Mouse (Mus musculus) heart, embryonic 14.5 days (tissue): ENCODE data around the gene Tmem45a2. TPM values are rescaled to one million over a fixed set of nuclear protein-coding genes. Genes with fewer than 3 reads are reported as not detected.

ENCODE experiments used
- ATAC-seq: fragments of 200-750 bp; cut with Nextera tagmentation; 2 replicates; pipeline ENCODE4 v1.8.0; 2017; ENCODE audit warnings: low read depth, moderate TSS enrichment; ENCODE audit not compliant: insufficient number of reproducible peaks, insufficient read depth, low FRiP score
- H3K27ac ChIP-seq, 2 experiments: fragments of 200-500 bp in 1 of 2; fragments of 300-500 bp in 1 of 2; sonication (generic) in 1 of 2; replicated peaks in 1 of 2; 2 replicates each; pipeline ENCODE4 v1.5.1; 2012 to 2014; ENCODE audit warnings: low read depth in 2 of 2, low read length in 2 of 2, control low read depth in 1 of 2, mild to moderate bottlenecking in 1 of 2, mixed read lengths in 1 of 2; ENCODE audit not compliant: control insufficient read depth in 1 of 2, insufficient read depth in 1 of 2
- H3K27me3 ChIP-seq: fragments of 300-500 bp; sonication (generic); 2 replicates; pipeline ENCODE4 v1.6.1; 2014; ENCODE audit warnings: mild to moderate bottlenecking, low read length, control low read depth; ENCODE audit not compliant: control insufficient read depth, insufficient read depth
- H3K36me3 ChIP-seq: fragments of 300-500 bp; sonication (generic); 2 replicates; pipeline ENCODE4 v1.6.1; 2014; ENCODE audit warnings: mild to moderate bottlenecking, control low read depth, low read length, mixed read lengths; ENCODE audit not compliant: control insufficient read depth, insufficient read depth
- H3K4me1 ChIP-seq, 2 experiments: fragments of 200-500 bp in 1 of 2; fragments of 300-500 bp in 1 of 2; sonication (generic) in 1 of 2; 2 replicates each; pipeline ENCODE4 v1.6.1; 2012 to 2014; ENCODE audit warnings: low read length in 2 of 2, control low read depth in 1 of 2, mixed read lengths in 1 of 2; ENCODE audit not compliant: control insufficient read depth in 2 of 2, insufficient read depth in 2 of 2
- H3K4me2 ChIP-seq: fragments of 300-500 bp; sonication (generic); 2 replicates; pipeline ENCODE4 v1.6.1; 2014; ENCODE audit warnings: mild to moderate bottlenecking, low read length
- H3K4me3 ChIP-seq, 2 experiments: fragments of 200-500 bp in 1 of 2; fragments of 300-500 bp in 1 of 2; sonication (generic) in 1 of 2; 2 replicates each; pipeline ENCODE4 v1.5.1; 2012 to 2014; ENCODE audit warnings: low read length in 2 of 2, mild to moderate bottlenecking in 2 of 2, control low read depth in 1 of 2, low read depth in 1 of 2, moderate library complexity in 1 of 2; ENCODE audit not compliant: control insufficient read depth in 1 of 2, insufficient read depth in 1 of 2
- H3K9ac ChIP-seq: fragments of 300-500 bp; sonication (generic); 2 replicates; pipeline ENCODE4 v1.6.1; 2014; ENCODE audit warnings: mild to moderate bottlenecking, low read length
- H3K9me3 ChIP-seq: fragments of 300-500 bp; sonication (generic); 2 replicates; pipeline ENCODE4 v1.6.1; 2016; ENCODE audit warnings: low read length, control low read depth; ENCODE audit not compliant: control insufficient read depth
- WGBS: fragments of 180-500 bp; shearing (Covaris S2); extraction: QIAGEN DNeasy Blood & Tissue Kit; methylation state at CpG from one replicate; pipeline ENCODE4 v1.1.7; 2014; 5-methylcytosine and 5-hydroxymethylcytosine counted together
- polyA plus RNA-seq: library from polyadenylated mRNA; unstranded; fragments of >200 nt; fragmentation: Nextera tagmentation; extraction: Ambion mirVana; gene quantifications from 2 replicates; pipeline ENCODE4 v1.2.1, GENCODE M21; 2014

Tmem45a2 gene
- 0.14 and 0.50 TPM in 2 replicates for polyA plus RNA-seq

DNA sequence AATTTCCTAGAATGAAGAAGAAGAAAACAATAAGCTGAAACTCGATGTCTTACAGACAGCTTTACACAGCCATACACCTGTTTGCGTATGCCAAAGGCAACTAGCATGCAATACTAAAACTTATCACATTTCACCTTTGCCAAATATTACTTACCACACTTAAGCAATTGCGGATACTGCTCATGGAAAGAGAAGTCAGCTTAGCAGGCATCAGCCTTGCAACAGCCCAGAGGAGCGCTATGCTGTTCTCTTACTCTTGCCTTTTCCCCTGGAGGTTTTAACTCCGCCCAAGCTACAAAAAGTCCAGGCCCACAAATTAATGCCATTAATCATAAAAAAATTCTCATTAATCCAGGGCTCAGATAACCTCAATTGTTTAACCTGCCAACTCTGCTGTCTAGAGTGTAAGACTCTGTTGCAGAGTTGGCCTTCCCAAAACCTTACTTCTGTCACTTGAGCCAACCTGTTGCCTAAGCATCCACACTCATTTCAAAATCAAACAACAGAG, at the start of gene Tmem45a2:
Tmem45a2 (minus strand) TSS at position 241 of the 508 bp plus-strand sequence.
- Histone ChIP-seq H3K9ac (no peak within 1 kb of the TSS), H3K4me3 (no peak within 1 kb of the TSS), H3K36me3 (no peaks in the 10 kb centered on the region), H3K9me3 (no peaks in the 10 kb centered on the region), H3K27ac (no peak within 1 kb of the TSS), H3K4me1 (no peaks in the 10 kb centered on the region), H3K4me2 (no peak within 1 kb of the TSS), H3K27me3 (no peaks in the 10 kb centered on the region)
- no peak for ATAC-seq
- 84% methylated on average over 5 of the region's 5 CpGs for WGBS

DNA sequence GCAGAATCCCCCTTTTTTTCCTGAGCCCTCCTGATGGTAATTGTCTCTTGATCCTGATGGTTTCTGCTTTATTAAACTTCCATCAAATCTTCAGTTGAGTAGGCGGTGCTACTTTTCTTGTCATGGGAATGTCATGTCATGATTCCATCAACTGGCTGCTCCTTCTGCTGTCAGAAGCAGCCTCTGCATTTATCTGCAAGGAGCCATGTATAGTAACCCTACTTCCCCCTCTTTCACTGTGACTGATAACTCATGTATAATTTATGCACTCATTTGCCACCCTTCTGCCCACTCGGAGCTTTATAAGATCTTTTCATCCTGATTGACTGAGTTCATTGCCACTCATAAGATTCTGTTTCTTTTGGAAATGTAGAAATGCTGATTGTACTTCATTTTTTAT, 46.4 kb upstream of the Tmem45a2 start:
- no peak overlapping the region for H3K4me3 ChIP-seq
- H3K36me3 ChIP-seq: no peaks in the 10 kb centered on the region
- H3K27me3 ChIP-seq: no peaks in the 10 kb centered on the region; the same call in 1 of the 2 replicates
- H3K9me3 ChIP-seq: no peaks in the 10 kb centered on the region
- 75% methylated on average over 2 of the region's 2 CpGs for WGBS
- no peak overlapping the region for H3K9ac ChIP-seq
- peaks cover 0 to under 1% of the 10 kb centered on the region in 2 experiments; a peak in 1 of 4 replicates for H3K4me1 ChIP-seq
- no peak for ATAC-seq
- H3K4me2 ChIP-seq: no peak overlapping the region
- H3K27ac ChIP-seq: no peak overlapping the region

DNA sequence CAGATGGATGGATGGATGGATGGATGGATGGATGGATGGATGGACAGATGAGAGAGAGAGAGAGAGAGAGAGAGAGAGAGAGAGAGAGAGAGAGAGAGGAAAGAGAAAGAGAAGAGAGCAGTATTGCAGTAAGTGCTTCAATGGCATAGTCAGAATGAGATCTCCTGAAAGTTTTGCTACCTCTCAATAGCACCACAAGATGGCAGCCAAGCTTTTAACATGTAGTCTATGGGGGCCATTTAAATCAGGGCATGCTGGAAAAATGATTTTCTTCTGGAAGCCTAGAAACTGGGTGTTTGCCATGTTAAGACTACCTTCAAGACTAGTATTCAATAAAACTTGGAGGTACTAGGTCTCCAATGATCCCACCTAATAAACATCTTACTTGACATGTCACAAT, 44.9 kb upstream of the Tmem45a2 start:
- H3K9ac ChIP-seq: no peak overlapping the region
- no peak for ATAC-seq
- H3K4me1 ChIP-seq: no peaks in the 10 kb centered on the region
- H3K4me3 ChIP-seq: no peak overlapping the region
- H3K27ac ChIP-seq: no peak overlapping the region
- H3K27me3 ChIP-seq: no peaks in the 10 kb centered on the region; the same call in 1 of the 2 replicates
- H3K4me2 ChIP-seq: no peak overlapping the region
- no peaks in the 10 kb centered on the region for H3K36me3 ChIP-seq
- H3K9me3 ChIP-seq: no peaks in the 10 kb centered on the region

DNA sequence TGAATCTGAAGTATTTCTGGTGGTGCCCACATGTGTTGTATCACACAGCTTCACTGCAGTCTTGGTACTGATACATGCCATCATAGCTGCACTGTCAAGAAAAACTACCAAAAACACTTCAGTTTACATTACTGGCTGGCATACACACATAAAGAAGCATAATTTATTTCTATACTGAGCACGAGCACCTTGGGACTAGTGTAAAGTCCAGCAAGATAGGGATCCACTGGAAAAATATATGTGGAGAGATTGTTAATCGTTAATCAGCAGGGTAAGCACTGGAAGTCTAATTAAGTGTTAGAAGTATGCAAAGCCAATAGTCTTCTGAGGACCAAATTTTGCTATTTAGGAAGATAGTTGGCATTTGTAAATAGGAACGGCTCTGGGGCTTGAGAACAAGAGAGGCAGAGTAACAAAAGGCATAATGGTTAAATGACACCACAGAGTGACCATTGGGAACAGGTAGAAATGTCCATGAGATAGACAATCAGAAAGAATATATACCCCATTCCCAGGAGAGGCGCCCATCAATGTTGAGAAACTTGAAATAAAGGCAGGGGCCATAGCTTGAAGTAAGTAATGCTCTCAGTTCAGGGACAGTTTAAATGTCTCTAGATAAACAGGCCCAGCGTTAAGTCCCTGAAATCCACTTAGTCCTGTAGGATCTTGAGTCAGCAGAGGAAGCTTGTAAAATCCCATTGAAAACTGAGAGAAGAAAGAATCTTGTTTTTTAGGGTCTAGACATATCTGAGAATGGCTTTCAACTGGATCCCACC, 35.2 kb upstream of the Tmem45a2 start:
- Histone ChIP-seq H3K4me3 (no peak overlapping the region), H3K4me1 (no peaks in the 10 kb centered on the region), H3K27ac (no peak overlapping the region), H3K36me3 (no peaks in the 10 kb centered on the region), H3K4me2 (no peak overlapping the region), H3K9me3 (no peaks in the 10 kb centered on the region), H3K9ac (no peak overlapping the region), H3K27me3 (no peaks in the 10 kb centered on the region)
- WGBS: 59% methylated on average over 5 of the region's 5 CpGs
- no peak for ATAC-seq

DNA sequence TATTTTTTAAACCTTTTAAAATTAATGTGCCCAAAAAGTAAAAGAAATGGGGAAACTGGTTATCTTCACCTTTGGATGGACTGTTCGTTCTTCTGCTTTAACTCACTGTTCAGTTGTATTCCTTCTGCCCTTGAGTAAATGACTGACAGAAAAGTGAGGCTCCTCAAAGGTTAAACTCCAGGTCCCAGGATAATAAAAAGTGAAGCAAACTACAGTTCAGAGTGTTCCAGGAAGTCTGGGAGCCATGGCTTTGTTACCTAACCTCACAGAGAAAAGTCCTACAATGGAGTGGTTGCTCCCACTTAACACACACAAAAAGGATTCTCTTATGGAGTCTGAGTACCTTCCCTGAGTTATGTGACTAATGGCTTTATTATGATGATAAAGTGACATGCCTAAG, 30.0 kb upstream of the Tmem45a2 start:
- Histone ChIP-seq H3K9me3 (no peaks in the 10 kb centered on the region), H3K27ac (no peak overlapping the region), H3K4me2 (no peak overlapping the region), H3K36me3 (no peaks in the 10 kb centered on the region), H3K27me3 (no peaks in the 10 kb centered on the region), H3K4me1 (no peaks in the 10 kb centered on the region), H3K4me3 (no peak overlapping the region), H3K9ac (no peak overlapping the region)
- ATAC-seq: no peak
- WGBS: 83% methylated on average over 1 of the region's 1 CpGs

DNA sequence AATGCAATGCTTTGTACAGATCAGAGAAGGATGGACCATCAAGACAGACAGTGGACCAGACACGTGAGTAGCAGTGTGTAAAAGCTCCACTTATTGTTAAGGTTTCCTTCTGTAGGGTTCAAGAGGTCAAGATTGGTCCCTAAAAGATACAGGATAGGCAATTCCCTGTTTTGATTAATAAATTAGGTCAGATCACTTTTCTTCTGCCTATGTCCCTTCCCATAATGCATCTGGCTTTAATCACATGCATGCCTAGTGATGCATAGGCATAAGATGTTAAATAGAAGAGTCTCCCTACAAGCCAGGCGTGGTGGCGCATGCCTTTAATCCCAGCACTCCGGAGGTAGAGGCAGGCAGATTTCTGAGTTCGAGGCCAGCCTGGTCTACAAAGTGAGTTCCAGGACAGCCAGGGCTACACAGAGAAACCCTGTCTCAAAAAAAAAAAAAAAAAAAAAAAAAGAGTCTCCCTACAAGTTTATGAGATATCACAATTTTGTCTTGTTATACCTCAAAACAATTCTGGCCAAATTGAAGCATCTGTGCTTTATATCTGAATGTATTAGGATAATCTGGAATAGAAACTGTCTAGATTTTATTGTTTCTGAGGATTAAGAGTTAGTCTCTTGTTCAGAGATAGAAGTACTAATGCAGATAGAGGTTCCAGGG, 28.5 kb upstream of the Tmem45a2 start:
- no peaks in the 10 kb centered on the region for H3K9me3 ChIP-seq
- H3K4me3 ChIP-seq: no peak overlapping the region
- H3K4me1 ChIP-seq: no peaks in the 10 kb centered on the region
- no peak for ATAC-seq
- H3K4me2 ChIP-seq: no peak overlapping the region
- H3K36me3 ChIP-seq: no peaks in the 10 kb centered on the region
- WGBS: 77% methylated on average over 5 of the region's 5 CpGs
- H3K27ac ChIP-seq: no peak overlapping the region
- no peak overlapping the region for H3K9ac ChIP-seq
- H3K27me3 ChIP-seq: no peaks in the 10 kb centered on the region

DNA sequence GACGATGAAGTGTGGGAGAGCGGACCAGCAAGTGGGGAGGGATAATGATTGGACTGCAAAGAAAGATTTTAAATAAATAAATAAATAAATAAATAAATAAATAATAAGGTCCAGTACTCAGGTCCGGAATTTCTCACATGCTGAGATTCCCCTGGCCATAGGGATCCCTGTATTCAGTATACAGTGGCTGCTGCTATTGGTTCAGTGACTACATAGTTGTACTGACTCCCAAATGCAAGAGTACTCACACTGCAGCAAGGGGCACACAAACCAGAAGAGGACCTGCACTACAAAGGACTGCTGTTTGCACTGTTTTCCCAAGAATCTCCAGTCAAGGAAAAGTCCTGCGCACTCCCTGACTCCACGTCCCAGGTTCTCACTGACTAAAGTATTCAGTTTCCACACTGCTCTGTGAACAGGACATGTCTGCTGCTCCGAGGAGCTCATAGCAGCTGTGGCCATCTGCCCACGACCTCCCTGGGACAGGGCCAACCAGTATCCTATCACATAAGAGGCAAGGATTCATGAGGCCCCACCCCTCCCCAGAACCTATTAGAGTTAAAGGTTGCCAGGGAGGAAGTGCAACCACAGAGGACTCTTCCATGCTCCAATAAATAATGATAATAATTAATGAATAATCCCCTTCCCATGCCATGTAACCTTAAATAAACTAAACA, 27.4 kb upstream of the Tmem45a2 start:
- 56% methylated on average over 7 of the region's 7 CpGs for WGBS
- no peak for ATAC-seq
- H3K4me2 ChIP-seq: no peak overlapping the region

More for the DNA sequence above, 27.4 kb upstream of the Tmem45a2 start:
- Histone ChIP-seq H3K36me3 (no peaks in the 10 kb centered on the region), H3K4me3 (no peak overlapping the region), H3K4me1 (no peaks in the 10 kb centered on the region), H3K27me3 (no peaks in the 10 kb centered on the region), H3K9ac (no peak overlapping the region), H3K27ac (no peak overlapping the region), H3K9me3 (no peaks in the 10 kb centered on the region)
